Mouse (Mus musculus): ENCODE results near the gene Kctd13.

- TF ChIP-seq CTCF (IDR thresholded peaks at IDR 0.05; ENCODE audit: control insufficient read depth, insufficient read depth, low read length), result no peak
- no peak for TF ChIP-seq POLR2A (IDR thresholded peaks at IDR 0.05; ENCODE audit: borderline replicate concordance, control insufficient read depth, low read depth, low read length)
Measured at GRCm38 (mm10) chr7:126881040-126881439, 47.6 kb upstream of the Kctd13 start.

Measured in bone marrow, adult 2 months (tissue).